Mouse (Mus musculus) left cerebral cortex, postnatal 36 days (tissue): ENCODE measurements around the gene Ube2ql1. TPM values are rescaled to one million over a fixed set of nuclear protein-coding genes. Genes with fewer than 3 reads are reported as not detected.

Experiments
- total RNA-seq, 2 experiments: library from RNA; stranded (reverse); gene quantifications; 2 replicates each; pipeline ENCODE4 v1.2.3; 2021

Gene Ube2ql1
- total RNA-seq, 2 experiments from 2014 or later, result 209 to 239 TPM

Other genes starting within 250 kb of the Ube2ql1 start
- 10 to 100 TPM; 75.5 to 77.9 TPM for gene Nsun2, start 206.1 kb downstream of the Ube2ql1 start, total RNA-seq
- gene Tent4a, start 205.3 kb downstream of the Ube2ql1 start, total RNA-seq, result 10 to 100 TPM; 40.2 to 43.4 TPM
- gene Srd5a1, start 128.4 kb downstream of the Ube2ql1 start, total RNA-seq, result 10 to 100 TPM in 1 of 2 experiments, 1 to 10 TPM in 1; 8.8 to 12.5 TPM
- 10 to 100 TPM; 43.8 to 45.3 TPM for gene Med10, start 62.5 kb upstream of the Ube2ql1 start, total RNA-seq